Mouse (Mus musculus) hematopoietic stem cell, adult 5-6 weeks (primary cell): ENCODE measurements around the gene Alpk3. TPM values are rescaled to one million over a fixed set of nuclear protein-coding genes. Genes with fewer than 3 reads are reported as not detected.
A peak's percentile ranks its signal among the peaks of the same experiment; 100 is the strongest.
"Not testable (repeated sequence)": the region's sequence is repeated elsewhere in the genome, so short reads cannot be mapped to it uniquely, and the experiment has no call there.

ENCODE experiments used
- ATAC-seq, 2 experiments: fragments of 125-278 bp in 1 of 2; replicated peaks in 1 of 2; 2 replicates each; pipeline ENCODE4 v1.8.0; 2016 to 2017; ENCODE audit warnings: inconsistent platforms in 2 of 2, mild to moderate bottlenecking in 2 of 2, moderate number of reproducible peaks in 2 of 2, low read depth in 1 of 2, moderate TSS enrichment in 1 of 2; ENCODE audit not compliant: low FRiP score in 2 of 2, poor library complexity in 2 of 2, severe bottlenecking in 2 of 2, insufficient read depth in 1 of 2, low TSS enrichment in 1 of 2
- total RNA-seq: library from RNA; stranded (forward); fragments of 172-1452, 232-1000 nt; gene quantifications from 2 replicates; pipeline ENCODE4 v1.2.3, GENCODE M21; 2017

The Alpk3 gene
- total RNA-seq, 1 experiment from 2014 or later, result 4.3 TPM

- no peak for ATAC-seq
Observed at GRCm38 (mm10) chr7:81149759-81150158, 92.4 kb downstream of the Alpk3 start.

DNA sequence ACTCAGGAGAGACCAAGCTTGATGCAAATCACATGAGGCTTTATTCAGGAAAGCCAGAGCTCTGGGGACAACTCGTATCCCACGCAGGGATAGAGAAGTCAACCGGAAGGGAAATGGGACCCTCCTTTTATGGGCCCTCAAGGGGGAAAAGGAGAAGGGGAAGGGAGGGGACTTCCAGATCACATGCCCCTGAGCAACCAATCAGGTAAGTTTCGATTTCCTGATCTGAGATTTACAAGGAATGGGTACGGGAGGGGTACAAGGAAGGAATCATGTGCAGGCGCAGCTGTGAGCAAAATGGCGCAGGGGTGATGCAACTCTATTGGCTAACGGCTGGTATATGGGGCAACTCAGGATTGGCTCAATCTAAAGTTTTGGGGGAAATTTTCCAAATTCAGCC lies 93.8 kb downstream of the Alpk3 start:
- no peak; a peak in 1 of 4 replicates for ATAC-seq

DNA sequence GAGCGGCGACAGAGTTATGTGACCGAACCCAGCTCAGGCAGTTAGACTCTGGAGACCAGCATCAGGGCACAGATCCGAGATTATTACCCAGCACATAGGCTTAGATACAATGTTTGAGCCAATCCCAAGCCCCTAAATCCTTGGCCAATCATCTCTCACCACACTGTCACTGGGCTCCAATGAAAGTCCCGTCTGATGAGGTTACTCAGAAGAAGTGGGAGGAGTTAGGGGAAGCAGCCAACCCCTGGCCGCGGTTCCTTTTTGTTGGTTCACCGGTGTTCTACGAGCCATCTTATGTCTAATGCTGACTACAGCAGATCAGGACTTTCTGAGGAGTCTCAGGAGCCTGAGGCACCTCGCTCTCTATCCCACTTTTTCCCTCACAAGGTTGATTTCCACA lies 94.9 kb downstream of the Alpk3 start:
- ATAC-seq, result no peak

GRCm38 (mm10) chr7:81152826-81153225 lies 95.4 kb downstream of the Alpk3 start:
- no peak for ATAC-seq

DNA sequence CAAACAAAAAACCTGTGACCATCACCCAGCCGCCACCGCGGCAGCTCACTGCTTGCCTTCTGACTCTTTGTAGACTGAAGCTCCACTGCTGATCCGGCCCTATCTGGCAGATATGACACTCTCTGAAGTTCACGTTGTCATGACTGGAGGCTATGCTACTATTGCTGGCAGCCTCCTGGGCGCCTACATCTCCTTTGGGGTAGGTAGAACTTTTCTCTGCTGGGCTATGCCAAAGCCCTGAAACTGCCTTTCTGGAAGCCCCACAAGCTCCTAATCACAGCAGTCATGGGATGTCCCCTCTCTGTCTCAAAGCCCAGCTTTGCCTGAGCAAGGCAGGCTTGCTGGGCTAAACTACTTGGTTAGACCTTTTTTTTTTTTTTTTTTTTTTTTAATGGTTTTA lies 95.9 kb downstream of the Alpk3 start:
- ATAC-seq, result no peak

- not testable (repeated sequence) for ATAC-seq
Observed at GRCm38 (mm10) chr7:81154244-81154643, 96.8 kb downstream of the Alpk3 start.

DNA sequence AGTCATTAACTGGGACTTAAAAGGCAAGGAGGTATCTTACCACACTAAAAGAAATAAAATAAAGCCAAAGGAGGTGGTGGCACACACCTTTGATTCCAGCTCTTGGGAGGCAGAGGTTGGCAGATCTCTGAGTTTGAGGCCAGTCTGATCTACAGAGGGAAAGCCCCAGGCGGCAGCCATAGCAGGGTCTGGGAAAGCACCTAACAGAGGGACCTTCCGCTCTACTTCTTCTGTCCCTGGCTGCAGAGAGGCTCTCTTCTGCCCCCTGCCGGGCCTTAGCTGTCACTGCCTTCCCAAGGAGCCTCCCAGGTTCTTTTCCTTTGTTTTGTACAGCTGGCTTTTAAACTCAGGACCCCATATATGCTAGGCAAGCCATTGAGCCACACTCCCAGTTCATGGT lies 97.6 kb downstream of the Alpk3 start:
- peak; percentile 92 for ATAC-seq

Other genes starting within 250 kb of the Alpk3 start
- 141 and 147 TPM in 2 replicates for gene Iqgap1, start 231.6 kb upstream of the Alpk3 start, total RNA-seq
- 24.0 TPM in 2 replicates for gene Zscan2, start 196.7 kb upstream of the Alpk3 start, total RNA-seq
- 20.4 and 35.8 TPM in 2 replicates for gene Wdr73, start 156.3 kb upstream of the Alpk3 start, total RNA-seq
- 1.6 TPM in 1 of 2 replicates, not detected in the other for gene Nmb, start 152.5 kb upstream of the Alpk3 start, total RNA-seq
- gene Sec11a, start 109.8 kb upstream of the Alpk3 start, total RNA-seq, result 310 and 424 TPM in 2 replicates
- 20.9 and 41.5 TPM in 2 replicates for gene Zfp592, start 63.9 kb upstream of the Alpk3 start, total RNA-seq
- not detected in 2 replicates for gene Slc28a1, start 57.2 kb downstream of the Alpk3 start, total RNA-seq
- gene Pde8a, start 156.0 kb downstream of the Alpk3 start, total RNA-seq, result 3.8 and 7.7 TPM in 2 replicates